Mouse (Mus musculus) embryonic facial prominence, embryonic 11.5 days (tissue): ENCODE data around the gene Bicra. TPM values are rescaled to one million over a fixed set of nuclear protein-coding genes. Genes with fewer than 3 reads are reported as not detected.
A peak's percentile ranks its signal among the peaks of the same experiment; 100 is the strongest.

Source experiments
- ATAC-seq: fragments of 200-750 bp; cut with Nextera tagmentation; replicated peaks from 2 replicates; pipeline ENCODE4 v1.8.0; 2017; ENCODE audit warnings: low read depth; ENCODE audit not compliant: insufficient number of reproducible peaks, low FRiP score, low TSS enrichment
- DNase-seq: peaks from one replicate; pipeline ENCODE4 v3.0.0-alpha.2; 2015; ENCODE audit warnings: low spot score
- H3K27ac ChIP-seq: fragments of 300-500 bp; sonication (generic); replicated peaks from 2 replicates; pipeline ENCODE4 v1.5.1; 2014; ENCODE audit warnings: mild to moderate bottlenecking, low read depth, low read length, control low read depth
- H3K27me3 ChIP-seq: fragments of 300-500 bp; sonication (generic); 2 replicates; pipeline ENCODE4 v1.6.1; 2014; ENCODE audit warnings: mild to moderate bottlenecking, low read length, moderate library complexity, mixed read lengths; ENCODE audit not compliant: control insufficient read depth, insufficient read depth
- H3K36me3 ChIP-seq: fragments of 300-500 bp; sonication (generic); replicated peaks from 2 replicates; pipeline ENCODE4 v1.6.1; 2014; ENCODE audit warnings: low read depth, mild to moderate bottlenecking, low read length, moderate library complexity, mixed read lengths; ENCODE audit not compliant: control insufficient read depth, insufficient read depth
- H3K4me1 ChIP-seq: fragments of 300-500 bp; sonication (generic); 2 replicates; pipeline ENCODE4 v1.6.1; 2014; ENCODE audit warnings: low read length, mixed read lengths; ENCODE audit not compliant: control insufficient read depth, insufficient read depth
- H3K4me2 ChIP-seq: fragments of 300-500 bp; sonication (generic); 2 replicates; pipeline ENCODE4 v1.6.1; 2014; ENCODE audit warnings: low read depth, mild to moderate bottlenecking, control low read depth, low read length, moderate library complexity
- H3K4me3 ChIP-seq: fragments of 300-500 bp; sonication (generic); 2 replicates; pipeline ENCODE4 v1.5.1; 2014; ENCODE audit warnings: low read depth, low read length, control low read depth
- H3K9ac ChIP-seq: fragments of 300-500 bp; sonication (generic); replicated peaks from 2 replicates; pipeline ENCODE4 v1.6.1; 2014; ENCODE audit warnings: mild to moderate bottlenecking, control low read depth, low read length
- H3K9me3 ChIP-seq: fragments of 300-500 bp; sonication (generic); replicated peaks from 2 replicates; pipeline ENCODE4 v1.6.1; 2016; ENCODE audit warnings: mild to moderate bottlenecking, low read length, inconsistent platforms, mixed read lengths; ENCODE audit not compliant: control insufficient read depth
- WGBS: fragments of 180-500 bp; shearing (Covaris S2); extraction: QIAGEN DNeasy Blood & Tissue Kit; methylation state at CpG from one replicate; pipeline ENCODE4 v1.1.7; 2014; 5-methylcytosine and 5-hydroxymethylcytosine counted together
- polyA plus RNA-seq: library from polyadenylated mRNA; unstranded; fragments of >200 nt; fragmentation: Nextera tagmentation; extraction: Ambion mirVana; gene quantifications from 2 replicates; pipeline ENCODE4 v1.2.1, GENCODE M21; 2014

Bicra gene
- polyA plus RNA-seq, 1 experiment from 2014 or later = 4.2 TPM

DNA sequence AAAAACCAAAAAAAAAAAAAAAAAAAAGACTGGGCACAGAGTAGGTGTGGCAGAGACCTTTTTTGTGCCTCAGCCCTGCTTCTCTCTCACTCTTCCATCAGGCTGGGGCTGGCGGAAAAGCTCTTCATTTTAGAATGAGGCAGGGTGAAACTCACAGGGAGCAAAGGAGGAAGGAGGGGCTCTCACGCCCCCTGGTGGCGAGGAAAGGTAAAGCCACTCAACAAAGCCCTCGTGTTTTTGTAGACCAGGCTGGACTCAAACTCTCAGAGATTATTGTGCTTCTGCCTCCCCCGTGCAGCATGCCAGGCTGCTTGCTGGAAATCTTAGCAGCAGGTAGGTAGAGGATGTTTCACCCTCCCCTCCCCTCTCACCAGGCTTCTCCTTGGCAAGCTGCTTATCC is 73.0 kb downstream of the Bicra start:
- 58% methylated on average over 5 of the region's 5 CpGs for WGBS
- ATAC-seq = no peak
- no peaks in the 10 kb centered on the region for H3K27me3 ChIP-seq
- H3K4me2 ChIP-seq = no peak overlapping the region
- H3K9me3 ChIP-seq = no peaks in the 10 kb centered on the region
- H3K27ac ChIP-seq = no peak overlapping the region
- H3K4me1 ChIP-seq = no peaks in the 10 kb centered on the region
- no peak overlapping the region for H3K9ac ChIP-seq
- H3K36me3 ChIP-seq = peaks cover 22% of the 10 kb centered on the region
- H3K4me3 ChIP-seq = no peak overlapping the region
- DNase-seq = peak; percentile 45

GRCm38 (mm10) chr7:15972247-15972646 is 75.5 kb downstream of the Bicra start:
- no peak overlapping the region for H3K4me3 ChIP-seq
- no peaks in the 10 kb centered on the region for H3K27me3 ChIP-seq
- ATAC-seq (no peak), DNase-seq (no peak)
- H3K36me3 ChIP-seq = peaks cover 13% of the 10 kb centered on the region
- no peak overlapping the region for H3K9ac ChIP-seq
- 65% methylated on average over 25 of the region's 25 CpGs for WGBS
- no peak overlapping the region for H3K27ac ChIP-seq
- H3K4me1 ChIP-seq = no peaks in the 10 kb centered on the region
- H3K4me2 ChIP-seq = no peak overlapping the region
- H3K9me3 ChIP-seq = no peaks in the 10 kb centered on the region

DNA sequence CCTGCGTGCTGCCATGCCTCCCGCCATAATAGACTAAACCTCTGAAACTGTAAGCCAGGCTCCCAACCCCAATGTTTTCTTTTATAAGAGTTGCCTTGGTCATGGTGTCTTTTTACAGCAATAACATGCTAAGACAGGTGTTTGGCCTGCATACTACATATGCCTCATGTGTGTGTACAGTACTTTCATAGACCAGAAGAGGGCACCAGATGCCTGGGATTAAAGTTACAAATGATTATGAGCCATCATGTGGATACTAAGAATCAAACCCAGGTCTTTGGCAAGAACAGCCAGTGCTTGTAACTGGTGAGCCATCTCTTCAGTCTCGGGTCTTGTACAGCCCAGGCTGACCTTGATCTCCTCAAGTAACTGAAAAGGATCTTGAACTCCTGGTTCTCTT is 78.0 kb downstream of the Bicra start:
- Histone ChIP-seq H3K27me3 (no peaks in the 10 kb centered on the region), H3K4me2 (no peak overlapping the region), H3K4me3 (no peak overlapping the region), H3K9ac (no peak overlapping the region), H3K27ac (no peak overlapping the region), H3K4me1 (no peaks in the 10 kb centered on the region), H3K36me3 (peaks cover 13% of the 10 kb centered on the region), H3K9me3 (no peaks in the 10 kb centered on the region)
- ATAC-seq (no peak), DNase-seq (no peak)
- WGBS = 87% methylated on average over 3 of the region's 3 CpGs

DNA sequence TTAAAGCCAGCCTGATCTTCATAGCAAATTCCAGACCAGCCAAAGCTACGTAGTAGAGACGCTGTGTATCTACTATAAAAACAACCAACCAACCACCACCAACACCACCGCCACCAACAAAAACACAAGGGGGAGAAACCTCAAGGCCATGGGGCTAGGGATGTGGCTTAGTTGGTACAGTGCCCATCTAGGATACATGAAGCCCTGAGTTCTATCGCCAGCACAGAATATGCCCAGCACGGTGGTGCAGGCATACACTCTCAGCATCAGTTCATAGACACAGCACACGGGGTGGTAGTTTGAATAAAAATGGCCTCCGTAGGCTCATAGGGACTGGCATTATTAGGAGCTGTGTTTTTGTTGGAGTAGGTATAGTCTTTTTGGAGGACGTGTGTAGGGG is 79.4 kb downstream of the Bicra start:
- WGBS = 89% methylated on average over 8 of the region's 8 CpGs
- H3K9me3 ChIP-seq = no peaks in the 10 kb centered on the region
- no peak overlapping the region for H3K4me2 ChIP-seq
- peaks cover 9% of the 10 kb centered on the region for H3K36me3 ChIP-seq
- no peaks in the 10 kb centered on the region for H3K27me3 ChIP-seq
- H3K4me3 ChIP-seq = no peak overlapping the region
- H3K4me1 ChIP-seq = no peaks in the 10 kb centered on the region
- H3K9ac ChIP-seq = no peak overlapping the region
- no peak for ATAC-seq
- no peak for DNase-seq
- H3K27ac ChIP-seq = no peak overlapping the region

- ATAC-seq (peak; percentile 74), DNase-seq (peak; percentile 80)
- 0% methylated on average over 22 of the region's 22 CpGs for WGBS
- peak within 1 kb of the TSS; percentile 48 for H3K4me2 ChIP-seq
- H3K9ac ChIP-seq = peak within 1 kb of the TSS; percentile 47
- peak within 1 kb of the TSS; percentile 33 for H3K4me3 ChIP-seq
- H3K9me3 ChIP-seq = no peaks in the 10 kb centered on the region
- H3K27ac ChIP-seq = no peak within 1 kb of the TSS
- H3K4me1 ChIP-seq = no peaks in the 10 kb centered on the region
- H3K36me3 ChIP-seq = peaks cover 5% of the 10 kb centered on the region
- H3K27me3 ChIP-seq = no peaks in the 10 kb centered on the region
Observed at GRCm38 (mm10) chr7:15967312-15967711, 80.4 kb downstream of the Bicra start, which contains the start of gene Ehd2. Ehd2 (minus strand) TSS chr7:15967567.

DNA sequence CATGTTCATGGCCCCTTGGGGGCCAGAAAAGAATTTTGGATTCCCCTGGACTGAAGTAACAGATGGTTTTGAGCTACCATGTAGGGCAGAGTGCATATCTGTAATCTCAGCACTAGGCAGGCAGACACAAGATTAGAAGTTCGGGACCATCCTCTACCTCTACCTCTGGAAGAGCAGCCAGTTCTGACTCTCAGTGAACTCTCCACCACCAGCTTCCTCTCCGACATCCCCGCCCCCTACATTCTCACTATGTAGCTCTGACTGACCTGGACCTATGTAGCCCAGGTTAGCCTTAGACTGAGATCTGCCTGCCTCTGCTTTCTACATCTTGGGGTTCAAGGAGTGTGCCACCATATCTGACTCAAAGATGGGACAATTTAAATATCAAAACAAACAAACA is 81.2 kb downstream of the Bicra start:
- no peaks in the 10 kb centered on the region for H3K9me3 ChIP-seq
- no peaks in the 10 kb centered on the region for H3K36me3 ChIP-seq
- no peak overlapping the region; the same call in 1 of the 2 replicates for H3K4me2 ChIP-seq
- no peak overlapping the region for H3K9ac ChIP-seq
- no peak for ATAC-seq
- 78% methylated on average over 3 of the region's 3 CpGs for WGBS
- no peak for DNase-seq
- H3K27ac ChIP-seq = no peak overlapping the region
- no peaks in the 10 kb centered on the region for H3K4me1 ChIP-seq
- H3K4me3 ChIP-seq = no peak overlapping the region
- H3K27me3 ChIP-seq = no peaks in the 10 kb centered on the region

DNA sequence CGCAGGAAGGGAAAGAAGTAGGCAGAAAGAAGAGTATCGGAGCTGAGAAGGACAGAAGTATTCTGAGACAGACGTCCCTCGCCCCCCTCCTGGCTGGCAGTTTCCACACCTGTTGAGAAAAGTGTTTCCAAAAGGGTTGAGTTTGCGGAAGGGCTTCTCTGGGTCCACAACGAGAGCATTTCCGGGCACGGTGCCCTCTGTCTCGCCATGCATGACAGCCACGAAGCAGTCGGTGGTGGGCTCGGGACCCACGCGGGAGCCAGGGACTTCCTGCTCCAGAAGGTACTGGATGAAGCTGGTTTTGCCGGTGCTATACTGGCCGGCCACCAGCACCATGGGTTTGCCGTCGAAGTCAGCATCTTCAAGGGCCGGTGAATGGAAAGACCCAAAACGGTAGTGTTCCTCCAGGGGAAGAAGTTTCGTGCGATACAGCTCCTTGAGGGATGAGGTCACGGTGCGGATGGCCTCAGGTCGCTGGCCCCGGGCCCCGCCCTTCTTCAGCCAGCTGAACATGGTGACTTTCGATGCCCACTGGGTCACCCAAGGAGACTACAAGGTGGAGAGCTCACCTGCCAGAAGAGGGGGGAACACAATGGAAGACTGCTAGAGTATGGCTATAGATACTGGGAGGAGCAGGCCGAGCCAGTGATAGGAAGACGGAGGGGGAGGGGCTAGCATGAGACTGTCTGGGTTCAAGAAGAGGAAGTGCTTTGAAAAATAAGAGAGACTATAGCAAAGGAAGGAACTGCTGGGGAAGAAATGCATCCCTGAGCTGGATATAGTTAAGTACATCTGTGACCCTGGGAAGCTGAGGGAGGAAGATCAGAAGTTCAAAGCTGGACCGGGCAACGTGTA is 83.7 kb downstream of the Bicra start:
- no peak overlapping the region for H3K9ac ChIP-seq
- 84% methylated on average over 32 of the region's 32 CpGs for WGBS
- H3K4me1 ChIP-seq = no peaks in the 10 kb centered on the region
- no peaks in the 10 kb centered on the region for H3K9me3 ChIP-seq
- no peak overlapping the region for H3K4me3 ChIP-seq
- H3K27me3 ChIP-seq = no peaks in the 10 kb centered on the region
- ATAC-seq (no peak), DNase-seq (no peak)
- H3K27ac ChIP-seq = no peak overlapping the region
- no peaks in the 10 kb centered on the region for H3K36me3 ChIP-seq
- H3K4me2 ChIP-seq = no peak overlapping the region
